Mouse (Mus musculus): ENCODE measurements around the gene Zfp853.
A peak's percentile ranks its signal among the peaks of the same experiment; 100 is the strongest.

Gene Zfp853

DNA sequence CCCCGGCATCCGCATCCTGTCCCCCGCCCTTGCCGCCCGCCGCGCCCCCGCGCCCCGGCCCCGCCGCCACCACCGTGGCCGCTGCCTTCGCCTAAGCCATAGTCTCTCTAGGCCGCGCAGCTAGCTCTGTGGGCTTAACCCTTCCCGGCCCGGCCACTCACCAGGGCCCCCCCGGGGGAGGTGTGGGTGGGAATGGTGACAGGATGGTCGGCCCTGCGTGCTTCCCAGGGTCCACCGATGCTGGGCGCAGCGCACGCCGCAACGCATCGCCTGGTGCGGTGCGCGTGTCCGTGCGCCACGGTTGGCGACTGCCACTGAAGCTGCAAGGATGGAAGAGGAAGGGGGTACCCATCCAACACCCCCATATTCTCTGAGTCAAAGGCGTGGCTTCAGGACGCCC, at the start of gene Zfp853:
Zfp853 (minus strand) TSS at position 220 of the 400 bp plus-strand sequence.
- no peak for DNase-seq

DNA sequence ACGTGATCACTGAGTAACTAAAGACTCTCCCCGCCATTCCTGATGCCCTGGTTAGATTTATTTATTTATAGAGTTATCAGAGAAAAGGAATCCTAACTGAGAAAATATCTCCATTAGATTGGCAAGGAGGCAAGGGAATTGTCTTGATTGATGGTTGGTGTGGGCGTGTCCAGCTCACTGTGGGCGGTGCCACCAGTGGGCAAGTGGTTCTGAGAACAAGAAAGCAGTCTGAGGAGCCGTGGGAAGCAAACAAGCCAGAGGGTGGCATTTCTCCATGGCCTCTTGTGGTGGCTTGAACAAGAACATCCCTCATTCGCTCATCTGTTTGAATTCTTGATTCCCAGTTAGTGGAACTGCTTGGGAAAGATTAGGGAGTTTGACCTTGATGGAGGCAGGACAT, 46.2 kb upstream of the Zfp853 start:
- no peak for DNase-seq

DNA sequence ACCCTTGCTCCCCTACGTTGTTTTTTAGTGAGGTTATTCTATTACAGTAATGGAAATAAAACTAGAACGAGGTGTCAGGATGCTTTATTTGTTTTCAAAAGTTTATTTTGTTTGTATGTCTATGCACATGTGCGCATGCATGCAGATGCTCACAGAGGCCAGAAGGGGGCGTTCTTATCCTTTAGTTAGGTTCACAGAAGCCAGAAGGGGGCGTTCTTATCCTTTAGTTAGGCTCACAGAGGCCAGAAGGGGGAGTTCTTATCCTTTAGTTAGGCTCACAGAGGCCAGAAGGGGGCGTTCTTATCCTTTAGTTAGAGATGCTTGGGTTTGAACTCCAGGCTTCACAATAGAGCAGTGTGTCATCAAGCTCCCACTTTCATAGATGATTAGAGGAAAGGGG, 43.1 kb upstream of the Zfp853 start:
- no peak for DNase-seq

DNA sequence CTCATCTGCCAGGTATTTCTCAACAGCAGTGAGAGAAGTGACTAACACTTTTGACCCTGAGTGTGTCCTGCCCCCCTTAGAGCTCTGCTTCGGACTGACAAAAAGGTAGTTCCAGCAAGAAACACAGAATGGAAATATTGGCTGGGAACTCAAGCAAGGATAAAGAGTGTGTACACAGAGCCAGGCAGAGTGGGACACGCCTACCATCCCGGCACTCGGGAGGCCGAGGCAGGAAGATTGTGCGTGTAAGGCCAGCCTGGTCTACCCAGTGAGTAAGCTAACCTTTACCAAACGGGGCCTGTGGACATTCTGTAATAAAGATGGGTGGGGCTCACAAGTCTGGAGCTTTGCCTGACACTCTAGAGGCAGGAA, 41.7 kb upstream of the Zfp853 start:
- DNase-seq, result no peak

DNA sequence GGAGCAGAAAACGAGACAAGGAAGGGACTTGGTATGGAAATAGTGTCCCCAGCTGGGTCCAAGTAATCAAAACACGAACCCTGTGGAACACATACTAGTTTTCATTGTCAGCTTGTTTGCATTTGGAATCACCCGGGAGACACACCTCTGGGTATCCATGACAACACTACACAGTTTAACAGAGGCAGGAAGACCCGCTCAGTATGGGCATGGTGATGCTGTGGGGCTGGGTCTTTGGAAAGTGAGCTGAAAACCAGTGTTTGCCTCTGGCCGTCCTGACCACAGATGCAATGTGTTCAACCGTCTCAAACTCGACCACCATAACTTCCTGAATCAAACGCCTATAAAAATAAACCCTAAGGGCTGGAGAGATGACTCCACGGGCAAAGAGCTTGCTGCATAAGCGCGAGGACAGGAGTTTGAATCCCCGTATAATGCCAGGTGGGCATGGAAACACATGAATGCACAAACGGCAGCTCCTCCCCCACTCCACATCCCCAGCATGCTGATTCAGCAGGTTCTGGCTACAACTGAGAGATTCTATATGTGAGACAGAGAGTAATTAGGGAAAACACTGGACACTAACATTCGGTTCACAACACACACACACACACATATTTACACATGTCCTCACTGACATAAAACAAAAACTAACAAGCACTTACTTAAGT, 41.1 kb upstream of the Zfp853 start:
- DNase-seq, result no peak

DNA sequence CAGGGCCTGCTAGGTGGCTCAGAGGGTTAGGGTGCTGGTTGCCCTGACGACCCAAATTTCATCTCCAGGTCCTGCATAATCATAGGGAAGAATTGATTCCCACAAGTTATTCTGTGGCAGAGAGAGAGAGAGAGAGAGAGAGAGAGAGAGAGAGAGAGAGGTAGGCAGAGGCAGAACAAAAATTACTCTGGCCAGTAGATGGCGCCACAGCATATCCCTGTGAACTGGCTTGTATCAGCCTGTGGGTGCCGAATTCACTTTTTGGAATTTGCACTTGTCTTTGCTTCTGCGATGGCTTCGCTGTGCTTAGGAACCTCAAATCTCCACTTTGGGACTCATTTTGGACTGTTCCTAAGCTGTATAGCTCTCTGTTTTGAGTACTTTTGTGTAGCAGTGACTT, 40.4 kb upstream of the Zfp853 start:
- peak; percentile 64 for DNase-seq

DNA sequence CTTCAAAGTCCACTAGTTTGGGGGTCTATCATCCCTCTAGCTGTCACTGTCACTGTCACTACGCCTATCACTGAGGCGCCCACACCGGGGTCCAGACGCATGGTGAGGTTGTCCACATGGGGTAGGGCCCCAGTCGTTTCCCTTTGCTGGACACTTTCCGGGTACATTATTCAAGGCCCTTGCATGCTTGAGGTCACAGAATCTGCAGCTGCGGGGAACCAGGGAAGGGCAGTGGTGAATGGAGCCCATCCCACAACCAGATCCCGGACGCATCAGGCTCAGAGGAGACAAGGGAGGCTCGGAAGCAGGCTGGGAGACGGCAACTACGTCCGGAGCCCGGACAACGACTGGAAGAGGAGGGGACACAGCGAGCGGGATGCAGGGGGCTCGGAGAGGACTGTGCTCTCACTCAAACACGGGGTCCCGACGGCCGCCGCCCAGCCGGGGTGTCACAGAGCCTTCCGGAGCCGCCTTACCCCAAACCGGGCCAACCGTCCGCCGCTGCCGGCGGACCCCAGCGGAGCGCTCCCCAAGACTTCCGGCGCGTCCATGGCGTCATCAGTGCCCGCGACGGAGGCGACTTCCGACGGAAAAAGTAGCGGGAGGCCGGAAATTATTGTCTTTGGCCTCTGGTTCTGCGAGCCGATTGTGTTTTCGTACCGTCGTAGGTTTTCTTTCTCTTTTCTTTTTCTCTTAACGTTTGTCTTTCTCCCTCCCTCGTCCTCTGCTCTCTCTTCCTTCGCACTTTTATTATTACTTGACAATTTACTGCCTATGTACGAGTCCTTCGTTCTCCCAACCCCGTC, 35.5 kb upstream of the Zfp853 start, which contains the start of gene Zdhhc4:
Zdhhc4 (minus strand) TSS at position 567 of the 806 bp plus-strand sequence.
- peak; percentile 88 for DNase-seq

DNA sequence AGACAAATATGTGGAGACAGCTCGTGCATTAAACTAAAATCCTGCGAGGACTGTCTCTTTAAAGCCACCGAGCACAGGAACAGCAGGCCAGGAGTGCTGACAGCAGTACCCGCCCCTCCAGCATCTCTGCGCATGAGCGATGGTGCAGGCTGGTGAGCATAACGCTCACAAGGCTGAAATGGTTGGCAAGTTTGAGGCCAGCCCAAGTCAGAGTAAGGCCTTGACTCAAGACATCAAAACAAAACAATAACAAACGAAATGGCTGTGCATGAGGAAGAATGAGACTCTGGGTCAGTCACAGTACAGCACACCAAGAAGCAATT, 23.8 kb upstream of the Zfp853 start:
- no peak for DNase-seq

DNA sequence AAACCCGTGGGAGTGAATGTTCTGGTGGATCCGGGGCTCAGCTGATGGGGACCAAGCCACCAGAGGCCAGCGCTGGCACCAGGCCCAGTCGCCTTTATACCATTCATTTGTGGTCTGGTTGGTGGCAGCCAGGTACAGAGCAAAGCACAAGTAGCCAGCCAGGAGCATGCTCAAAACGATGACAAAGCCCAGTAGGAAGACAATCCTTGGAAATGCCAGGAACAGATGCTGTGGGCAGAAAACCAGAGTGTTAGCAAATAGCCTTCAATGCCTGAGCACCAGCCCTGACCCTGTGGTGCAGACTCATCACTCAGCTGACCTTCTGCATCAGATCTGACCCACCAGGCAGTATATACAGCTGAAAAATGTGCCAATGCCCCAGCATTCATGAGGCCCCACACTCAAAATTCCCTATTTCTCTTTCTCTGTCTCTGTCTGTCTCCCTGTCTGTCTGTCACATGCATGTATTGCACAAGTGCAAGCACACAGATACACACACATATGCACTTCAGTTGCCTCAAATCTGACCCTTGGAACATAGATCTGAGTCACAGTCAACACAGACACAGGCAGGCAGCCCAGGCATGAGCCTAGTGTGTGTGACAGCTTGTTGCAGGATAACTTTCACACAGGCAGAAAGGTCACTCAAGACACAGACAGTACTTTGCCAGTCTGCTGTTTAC, 23.3 kb upstream of the Zfp853 start:
- peak; percentile 62 for DNase-seq

DNA sequence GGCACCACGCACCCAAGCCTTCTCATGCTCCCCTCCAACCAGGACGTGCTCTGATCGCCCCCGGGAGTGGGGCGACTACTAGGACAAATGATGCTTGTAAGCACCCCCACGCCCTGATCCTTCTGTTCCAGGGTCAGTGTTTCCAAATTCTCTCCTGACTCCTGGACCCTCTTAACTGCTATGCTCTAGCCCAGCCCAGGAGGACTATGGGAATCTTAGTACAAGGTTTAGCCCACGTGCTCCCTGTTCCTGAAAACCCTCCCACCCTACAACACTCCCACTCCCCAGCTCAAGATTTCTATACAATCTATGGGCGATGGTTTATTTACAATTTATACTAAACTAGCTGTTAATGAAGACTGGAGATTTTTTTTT, 22.1 kb upstream of the Zfp853 start:
- no peak for DNase-seq

DNA sequence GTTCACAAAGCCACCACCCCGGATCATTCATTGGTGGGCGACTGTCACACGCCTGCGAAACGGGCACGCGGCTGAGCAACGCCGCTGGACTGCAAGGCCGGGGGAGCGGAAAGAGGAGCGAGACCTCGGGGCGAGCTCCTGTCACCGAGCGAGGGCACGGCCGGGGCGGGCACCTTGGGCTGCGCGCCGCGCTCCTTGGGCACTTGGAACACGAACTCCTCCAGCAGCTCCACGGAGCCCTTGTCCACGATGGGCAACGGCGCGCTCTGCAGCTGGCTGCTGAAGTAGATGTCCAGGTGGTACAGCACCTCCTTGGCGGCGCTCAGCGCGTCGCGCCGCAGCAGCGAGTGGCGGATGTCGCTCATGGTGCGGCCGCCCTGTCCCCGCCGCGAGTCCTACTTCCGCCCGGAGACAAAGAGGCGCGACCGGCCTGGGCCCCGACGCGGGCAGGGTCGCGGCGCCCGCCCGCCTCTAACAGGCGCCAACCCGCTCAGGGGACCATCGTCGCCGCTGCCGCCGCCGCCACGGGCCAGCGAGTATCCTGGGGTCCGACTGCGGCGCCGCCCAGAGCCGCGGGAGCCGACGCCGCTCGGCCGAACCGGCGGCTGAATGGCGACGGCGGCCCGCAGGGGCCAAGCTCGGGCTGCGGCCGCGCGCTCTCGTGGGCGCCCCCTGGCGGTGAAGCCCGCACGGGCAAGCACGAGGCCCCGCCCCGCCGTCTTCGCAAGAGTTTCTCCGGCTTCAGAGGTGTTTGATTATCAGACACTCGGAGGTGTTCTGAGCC, 21.5 kb upstream of the Zfp853 start, which contains the start of gene E130309D02Rik:
E130309D02Rik (minus strand) TSS at position 631 of the 784 bp plus-strand sequence.
- peak; percentile 87 for DNase-seq

DNA sequence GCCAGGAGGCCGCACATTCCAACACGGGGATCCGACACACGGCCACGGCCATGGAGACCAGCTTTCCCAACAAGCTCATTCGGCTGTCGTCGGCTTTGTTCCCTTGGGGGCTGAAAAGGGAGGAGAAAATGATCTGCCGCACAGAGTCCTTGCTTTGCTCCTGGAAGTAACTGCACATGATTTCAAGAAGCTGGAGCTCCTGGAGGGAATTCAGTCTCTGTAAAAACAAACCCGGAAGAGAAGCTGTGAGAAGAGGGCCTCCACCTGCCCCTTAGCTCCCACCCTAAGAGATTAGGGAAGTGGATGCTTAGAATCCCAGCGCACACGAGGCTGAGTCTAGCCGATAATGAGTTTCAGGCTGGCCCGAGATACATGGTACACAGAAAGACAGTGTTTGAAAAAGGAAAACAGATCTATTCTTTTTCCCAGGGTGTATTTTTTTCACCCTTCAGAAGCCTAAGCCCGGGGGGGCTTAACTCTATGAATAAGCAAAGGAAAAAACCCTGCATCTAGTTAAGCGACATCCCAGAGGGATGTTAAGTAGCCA, 20.8 kb upstream of the Zfp853 start:
- DNase-seq, result no peak

DNA sequence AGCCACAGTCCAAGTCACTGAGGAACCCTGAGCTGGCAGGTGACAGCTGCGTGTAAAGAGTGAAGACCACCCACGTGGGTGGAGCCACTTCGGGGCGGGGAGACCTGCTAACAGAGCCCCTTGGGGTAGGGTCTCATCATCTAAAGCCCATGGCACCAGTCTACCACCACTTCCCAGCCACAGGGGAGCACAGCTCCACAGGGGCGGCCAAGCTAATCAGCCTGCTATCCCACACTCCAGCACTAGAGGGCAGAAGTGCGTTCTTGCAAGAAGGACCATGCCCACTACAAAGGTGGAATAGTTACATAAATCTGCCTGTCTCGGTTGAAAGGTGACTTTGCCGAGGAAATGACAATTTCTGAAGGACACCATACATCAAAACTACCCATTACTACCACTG, 18.5 kb upstream of the Zfp853 start:
- DNase-seq, result peak; percentile 83

DNA sequence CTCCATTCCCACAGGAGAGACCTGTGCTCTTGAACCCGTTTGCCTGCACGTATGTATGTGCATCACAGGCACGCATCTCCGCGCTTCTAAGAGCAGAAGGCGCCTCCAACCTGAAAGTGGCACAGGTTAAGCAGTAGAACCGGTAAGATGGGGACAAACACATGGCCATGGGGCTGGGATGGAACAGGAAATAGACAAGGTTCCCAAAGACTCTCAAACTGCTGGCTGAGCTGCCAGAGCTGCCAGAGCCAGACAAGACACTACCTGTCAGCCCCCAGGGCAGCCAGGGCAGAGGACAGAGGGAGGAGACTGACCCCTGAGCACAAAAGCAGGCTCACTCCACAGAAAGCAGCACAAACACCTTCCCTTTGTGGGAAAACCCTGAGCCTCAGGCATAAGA, 16.5 kb upstream of the Zfp853 start:
- DNase-seq, result no peak

DNA sequence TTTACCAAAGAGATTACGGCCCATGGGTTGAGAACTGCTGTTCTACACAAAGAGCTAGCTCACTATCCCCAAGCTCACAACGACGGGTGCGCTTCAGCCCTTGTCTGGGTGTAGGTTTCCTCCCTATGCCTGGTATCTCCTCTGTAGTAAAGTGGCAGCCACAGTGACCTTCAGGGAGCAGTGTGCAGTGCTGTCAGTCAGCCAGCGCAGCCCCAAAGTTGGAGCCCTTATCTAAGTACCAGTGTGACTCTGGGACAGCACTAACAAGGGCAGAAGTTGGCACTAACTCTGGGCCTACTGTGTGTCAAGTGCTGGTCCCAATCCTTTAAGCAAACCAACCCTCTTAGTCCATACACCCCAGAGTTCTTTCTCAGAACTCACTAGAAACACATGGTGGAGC, 15.4 kb upstream of the Zfp853 start:
- DNase-seq, result no peak

DNA sequence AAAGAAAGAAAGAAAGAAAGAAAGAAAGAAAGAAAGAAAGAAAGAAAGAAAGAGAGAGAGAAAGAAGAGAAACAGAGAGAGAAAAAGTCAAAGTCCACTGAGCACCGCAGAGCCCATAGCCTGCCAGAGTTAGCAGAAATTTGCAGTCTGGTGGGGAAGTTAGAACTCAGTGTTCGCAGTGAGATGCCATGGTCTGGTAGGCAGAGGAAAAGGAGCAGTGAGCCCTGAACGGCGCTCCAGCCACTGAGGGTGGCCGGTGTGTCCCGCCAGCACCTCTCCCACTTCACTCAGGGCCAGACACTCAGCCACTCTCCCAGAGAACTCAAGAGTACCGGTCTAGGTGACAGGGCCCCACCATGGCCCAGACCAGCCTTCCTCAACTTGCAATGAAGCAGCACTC, 10.8 kb upstream of the Zfp853 start:
- DNase-seq, result no peak

DNA sequence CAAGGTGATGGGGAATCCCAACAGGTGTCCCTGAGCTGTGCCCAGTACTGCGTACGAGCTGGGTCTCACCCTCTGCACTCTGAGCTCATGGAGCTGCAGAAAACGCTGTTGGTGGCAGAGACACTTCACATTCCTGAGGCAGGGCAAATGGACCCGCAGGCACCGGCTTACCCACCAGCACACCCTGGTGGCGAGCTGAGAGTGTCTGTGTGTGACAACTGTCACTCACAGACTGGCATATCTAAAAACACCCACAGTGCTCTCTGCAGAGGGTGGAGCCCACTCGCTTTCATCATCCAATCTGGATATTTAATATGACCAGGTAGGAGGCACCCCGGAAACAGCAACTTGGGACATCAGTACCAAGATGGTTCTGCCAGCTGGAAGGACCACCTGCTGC, 7.9 kb upstream of the Zfp853 start:
- DNase-seq, result no peak

DNA sequence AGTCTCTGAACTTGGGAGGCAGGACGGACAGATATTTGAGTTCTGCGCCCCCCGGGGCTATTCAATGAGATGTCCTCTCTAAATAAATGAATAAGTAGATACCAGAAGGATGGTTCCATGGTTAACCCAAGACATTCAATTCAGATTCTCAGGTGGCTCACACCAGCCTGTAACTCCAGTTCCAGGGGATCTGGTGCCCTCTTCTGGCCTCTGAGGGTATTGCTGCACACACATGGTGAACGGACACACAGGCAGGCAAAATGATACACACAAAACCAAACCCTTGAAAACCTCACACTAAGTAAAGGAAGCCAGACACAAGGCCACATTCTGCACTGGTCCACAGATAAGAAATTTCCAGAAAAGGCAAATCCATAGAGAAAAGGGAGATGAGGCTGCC, 6.3 kb upstream of the Zfp853 start:
- peak; percentile 44 for DNase-seq

DNA sequence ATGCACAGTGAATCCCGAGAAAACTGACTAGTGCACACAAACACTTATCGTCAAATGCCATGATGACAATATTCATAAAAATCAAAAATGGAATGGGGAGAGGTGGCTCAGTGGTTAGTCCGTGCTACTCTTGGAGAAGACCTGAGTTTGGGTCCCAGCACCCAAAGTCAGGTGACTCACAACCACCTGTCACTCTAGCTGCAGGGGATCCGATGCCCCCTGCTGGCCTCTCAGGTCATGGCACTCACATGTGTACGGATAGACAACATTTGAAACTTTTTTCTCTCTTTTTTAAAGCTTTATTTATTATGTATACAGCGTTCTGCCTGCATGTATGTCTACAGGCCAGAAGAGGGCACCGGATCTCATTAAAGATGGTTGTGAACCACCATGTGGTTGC, 5.0 kb upstream of the Zfp853 start:
- DNase-seq, result no peak

DNA sequence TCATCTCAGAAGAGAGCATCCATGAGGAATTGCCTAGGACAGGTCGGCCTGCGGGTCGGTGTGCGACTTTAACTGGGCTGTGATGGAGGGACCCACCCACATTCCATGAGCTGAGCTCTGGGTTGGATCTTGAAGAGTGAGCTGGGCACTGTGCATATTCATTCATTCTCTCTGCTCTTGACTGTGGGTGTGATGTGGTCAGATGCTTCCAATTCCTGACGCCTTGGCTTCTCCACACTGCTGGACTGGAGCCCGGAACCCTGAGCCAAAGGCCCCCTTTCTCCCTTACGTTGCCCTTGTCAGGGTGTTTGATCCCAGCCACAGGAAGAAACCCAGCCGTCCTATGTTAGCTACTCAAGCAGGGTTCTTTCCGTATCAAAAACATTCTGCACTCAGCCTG, 4.6 kb upstream of the Zfp853 start:
- DNase-seq, result no peak

DNA sequence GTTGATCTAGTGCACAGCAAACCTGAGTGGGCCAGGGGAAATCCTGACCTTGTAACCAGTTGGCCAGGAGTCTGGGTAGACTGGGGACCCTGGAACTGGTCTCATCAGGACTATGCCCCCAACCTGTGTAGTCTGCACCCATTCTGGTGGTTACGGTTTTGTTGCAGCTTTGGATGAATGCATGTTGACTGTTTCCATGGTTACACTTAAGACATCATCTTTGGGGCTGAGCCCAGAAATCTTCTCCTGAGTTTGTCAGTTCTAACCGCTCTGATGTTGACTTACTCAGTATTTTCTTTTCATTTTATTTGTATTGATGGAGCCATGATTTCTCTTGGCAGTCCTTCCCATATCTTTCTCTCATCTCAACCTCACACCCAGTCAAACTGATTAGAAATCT, 1.9 kb upstream of the Zfp853 start:
- DNase-seq, result no peak

DNA sequence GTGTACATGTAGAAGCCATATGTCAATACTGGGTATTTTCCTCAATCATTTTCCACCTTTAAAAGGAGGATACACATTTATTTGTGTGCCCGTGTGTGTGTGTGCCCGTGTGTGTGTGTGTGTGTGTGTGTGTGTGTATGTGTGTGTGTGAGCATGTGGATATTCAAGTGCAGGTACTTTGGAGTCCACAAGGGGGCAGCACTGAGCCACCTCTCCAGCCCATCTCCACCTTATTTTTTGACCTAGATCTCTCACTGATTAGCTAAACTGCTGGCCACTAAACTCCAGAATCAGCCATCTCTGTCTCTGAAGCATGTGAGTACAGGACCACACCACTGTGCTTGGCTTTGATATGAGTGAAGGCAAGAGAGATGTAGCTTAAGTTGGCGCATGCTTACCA, 1.4 kb upstream of the Zfp853 start:
- DNase-seq, result no peak

DNA sequence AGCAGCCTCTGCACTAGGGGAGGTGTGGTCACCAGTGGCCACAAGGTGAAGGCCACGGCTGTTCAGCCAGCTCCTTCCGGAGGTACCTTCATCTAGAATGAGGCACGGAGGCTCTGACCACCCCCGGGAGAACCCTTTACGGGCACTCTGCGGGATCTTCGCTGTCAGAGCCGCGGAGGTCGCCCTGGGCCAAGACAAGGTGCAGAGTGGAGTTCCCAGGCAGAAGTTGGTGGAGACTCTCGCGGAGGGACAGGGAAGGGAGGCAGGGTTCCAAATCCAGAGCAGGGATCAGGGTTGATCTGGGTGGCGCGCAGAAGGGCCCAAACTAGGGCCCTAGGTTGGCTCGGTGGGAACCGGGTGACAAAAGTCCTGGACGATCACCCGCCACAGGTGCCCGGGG, 544 bp downstream of the Zfp853 start:
- DNase-seq, result no peak
